Mouse (Mus musculus): Measurements from ENCODE around the gene Cpt1b.
"Not testable (repeated sequence)": the region's sequence is repeated elsewhere in the genome, so short reads cannot be mapped to it uniquely, and the experiment has no call there.

Cpt1b gene

GRCm38 (mm10) chr15:89432946-89433345 lies 7.3 kb upstream of the Cpt1b start:
- no peak for DNase-seq (ENCODE audit: low spot score in 2 of 2)

GRCm38 (mm10) chr15:89431806-89432205 lies 6.1 kb upstream of the Cpt1b start:
- no peak for DNase-seq (ENCODE audit: low spot score in 2 of 2)

GRCm38 (mm10) chr15:89431271-89431670 lies 5.6 kb upstream of the Cpt1b start:
- DNase-seq (ENCODE audit: low spot score in 2 of 2), result no peak

- not testable (repeated sequence) for DNase-seq (ENCODE audit: low spot score in 2 of 2)
Observed at GRCm38 (mm10) chr15:89430771-89431170, 5.1 kb upstream of the Cpt1b start.

GRCm38 (mm10) chr15:89430341-89430740 lies 4.7 kb upstream of the Cpt1b start:
- DNase-seq (ENCODE audit: low spot score in 2 of 2), result no peak

GRCm38 (mm10) chr15:89429352-89430221 lies 3.9 kb upstream of the Cpt1b start, which contains the start of the genes C730034F03Rik, Gm44502 and Chkb:
C730034F03Rik (plus strand) TSS chr15:89429589.
Gm44502 (minus strand) TSS chr15:89429696.
Chkb (minus strand) TSS chr15:89429908.
- DNase-seq (ENCODE audit: low spot score in 2 of 2), result peak; percentile 82 to 87

GRCm38 (mm10) chr15:89428821-89429351 lies 3.2 kb upstream of the Cpt1b start:
- DNase-seq (ENCODE audit: low spot score in 2 of 2), result peak in 1 of 2 experiments; percentile 11

GRCm38 (mm10) chr15:89428136-89428790 lies 2.6 kb upstream of the Cpt1b start:
- DNase-seq (ENCODE audit: low spot score in 2 of 2), result no peak

- no peak for DNase-seq (ENCODE audit: low spot score in 2 of 2)
Observed at GRCm38 (mm10) chr15:89426716-89427115, 1.1 kb upstream of the Cpt1b start.

GRCm38 (mm10) chr15:89424621-89425020 lies 1.0 kb downstream of the Cpt1b start:
- no peak for DNase-seq (ENCODE audit: low spot score in 2 of 2)

- DNase-seq (ENCODE audit: low spot score in 2 of 2), result no peak
Observed at GRCm38 (mm10) chr15:89421938-89422337, 3.7 kb downstream of the Cpt1b start.

- DNase-seq (ENCODE audit: low spot score in 2 of 2), result no peak
Observed at GRCm38 (mm10) chr15:89415282-89415681, 10.4 kb downstream of the Cpt1b start.

GRCm38 (mm10) chr15:89410118-89410517 lies 15.5 kb downstream of the Cpt1b start, which contains the start of gene Syce3:
Syce3 (minus strand) TSS chr15:89410503.
- DNase-seq (ENCODE audit: low spot score in 2 of 2), result no peak

- DNase-seq (ENCODE audit: low spot score in 2 of 2), result no peak
Observed at GRCm38 (mm10) chr15:89406691-89407090, 19.0 kb downstream of the Cpt1b start.

- no peak for DNase-seq (ENCODE audit: low spot score in 2 of 2)
Observed at GRCm38 (mm10) chr15:89404831-89405623, 20.6 kb downstream of the Cpt1b start.

- no peak for DNase-seq (ENCODE audit: low spot score in 2 of 2)
Observed at GRCm38 (mm10) chr15:89402471-89402870, 23.2 kb downstream of the Cpt1b start.

- DNase-seq (ENCODE audit: low spot score in 2 of 2), result no peak
Observed at GRCm38 (mm10) chr15:89399716-89400115, 25.9 kb downstream of the Cpt1b start.

GRCm38 (mm10) chr15:89398146-89398545 lies 27.5 kb downstream of the Cpt1b start:
- DNase-seq (ENCODE audit: low spot score in 2 of 2), result no peak

- DNase-seq (ENCODE audit: low spot score in 2 of 2), result no peak
Observed at GRCm38 (mm10) chr15:89396883-89397282, 28.8 kb downstream of the Cpt1b start.

- no peak for DNase-seq (ENCODE audit: low spot score in 2 of 2)
Observed at GRCm38 (mm10) chr15:89390081-89390480, 35.6 kb downstream of the Cpt1b start.

GRCm38 (mm10) chr15:89387127-89387526 lies 38.5 kb downstream of the Cpt1b start:
- DNase-seq (ENCODE audit: low spot score in 2 of 2), result no peak

- no peak for DNase-seq (ENCODE audit: low spot score in 2 of 2)
Observed at GRCm38 (mm10) chr15:89384617-89385016, 41.0 kb downstream of the Cpt1b start, which contains the start of gene Klhdc7b. Klhdc7b (plus strand) TSS chr15:89384917.
